Mouse (Mus musculus): Measurements from ENCODE around the gene Tekt1.

- TF ChIP-seq GATA1 (IDR thresholded peaks at IDR 0.05; ENCODE audit: borderline replicate concordance, low read length) (no peak), CTCF (IDR thresholded peaks at IDR 0.05; ENCODE audit: low read depth, low read length) (no peak)
Observed at GRCm38 (mm10) chr11:72310491-72310890, 51.8 kb downstream of the Tekt1 start.

Data from G1E (cell line).